Mouse (Mus musculus): ENCODE results near the gene Nhsl1. TPM values are rescaled to one million over a fixed set of nuclear protein-coding genes. Genes with fewer than 3 reads are reported as not detected.

Nhsl1 gene
- polyA plus RNA-seq, 1 experiment from 2014 or later, result 11.6 TPM

DNA sequence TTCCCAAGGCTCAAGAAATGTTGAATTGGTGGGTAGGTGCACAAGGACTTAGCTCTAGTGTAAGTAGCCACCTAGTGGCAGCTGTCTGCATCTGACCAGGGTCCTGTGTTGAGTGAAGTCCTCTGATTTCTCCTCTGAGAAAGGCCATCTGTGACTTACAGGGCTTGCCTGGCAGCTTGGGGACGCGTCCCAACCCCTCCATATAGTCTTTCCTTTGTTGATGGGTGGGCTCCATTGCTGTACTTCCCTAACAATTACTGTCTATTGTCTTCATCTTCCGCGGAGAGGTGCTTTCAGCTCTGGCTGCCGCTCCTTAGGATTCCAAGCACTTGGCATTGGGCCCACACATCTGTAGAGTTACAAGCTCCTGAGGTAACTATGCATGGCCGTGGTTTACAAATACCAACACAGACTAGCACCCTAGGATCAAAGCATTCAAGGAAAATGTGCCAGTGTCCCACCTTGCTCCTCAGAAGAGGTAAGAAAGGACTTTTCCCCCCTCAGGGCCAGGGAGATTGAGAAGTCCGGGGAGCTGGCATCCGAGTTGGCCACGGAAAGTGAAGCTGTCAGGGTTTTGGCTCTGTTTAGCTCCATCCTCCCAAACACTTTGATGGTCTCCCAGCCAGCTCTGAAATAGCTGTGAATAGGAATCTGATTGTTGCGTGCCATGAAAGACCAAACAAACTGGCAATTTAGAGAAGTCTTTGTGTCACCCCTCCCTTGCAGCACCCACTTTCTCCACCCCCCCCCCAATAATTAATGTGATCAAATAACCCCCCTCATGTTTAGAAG is 70.2 kb downstream of the Nhsl1 start:
- WGBS, result 58% methylated on average over 10 of the region's 10 CpGs
- DNase-seq (ENCODE audit: extremely low spot score, low spot score), result no peak
- peaks cover 28% of the 10 kb centered on the region for H3K4me1 ChIP-seq
- no peaks in the 10 kb centered on the region for H3K9me3 ChIP-seq
- no peak overlapping the region for H3K4me3 ChIP-seq
- no peaks in the 10 kb centered on the region for H3K27me3 ChIP-seq (ENCODE audit: poor library complexity, severe bottlenecking)
- no peaks in the 10 kb centered on the region for H3K36me3 ChIP-seq (replicated peaks)
- H3K27ac ChIP-seq, result 0 out of 2 replicates have a peak overlapping the region, but pooled peaks have one; percentile 11

DNA sequence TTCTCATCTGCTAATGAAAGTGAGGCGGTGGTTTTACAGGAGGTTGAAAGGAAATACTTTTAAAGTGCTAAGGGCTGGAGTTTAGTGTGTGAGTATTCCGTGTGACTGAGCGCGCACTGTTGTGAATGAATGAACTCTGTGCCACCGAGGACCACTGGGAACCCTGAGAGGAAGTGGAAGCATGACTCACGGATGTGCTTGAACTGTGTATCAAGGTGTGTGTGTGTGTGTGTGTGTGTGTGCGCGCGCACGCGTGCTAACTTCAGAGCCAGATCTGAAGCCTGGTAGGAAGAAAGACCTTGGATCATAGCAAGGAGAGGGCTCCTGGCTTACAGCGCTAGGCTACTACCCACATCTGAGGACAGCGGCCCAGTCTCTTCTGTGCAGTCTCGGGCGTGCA is 71.2 kb downstream of the Nhsl1 start:
- WGBS, result 89% methylated on average over 15 of the region's 15 CpGs
- no peaks in the 10 kb centered on the region for H3K9me3 ChIP-seq
- DNase-seq (ENCODE audit: extremely low spot score, low spot score), result no peak
- H3K27ac ChIP-seq, result no peak overlapping the region
- no peaks in the 10 kb centered on the region for H3K27me3 ChIP-seq (ENCODE audit: poor library complexity, severe bottlenecking)
- no peaks in the 10 kb centered on the region for H3K36me3 ChIP-seq (replicated peaks)
- no peak overlapping the region for H3K4me3 ChIP-seq
- peaks cover 34% of the 10 kb centered on the region for H3K4me1 ChIP-seq

DNA sequence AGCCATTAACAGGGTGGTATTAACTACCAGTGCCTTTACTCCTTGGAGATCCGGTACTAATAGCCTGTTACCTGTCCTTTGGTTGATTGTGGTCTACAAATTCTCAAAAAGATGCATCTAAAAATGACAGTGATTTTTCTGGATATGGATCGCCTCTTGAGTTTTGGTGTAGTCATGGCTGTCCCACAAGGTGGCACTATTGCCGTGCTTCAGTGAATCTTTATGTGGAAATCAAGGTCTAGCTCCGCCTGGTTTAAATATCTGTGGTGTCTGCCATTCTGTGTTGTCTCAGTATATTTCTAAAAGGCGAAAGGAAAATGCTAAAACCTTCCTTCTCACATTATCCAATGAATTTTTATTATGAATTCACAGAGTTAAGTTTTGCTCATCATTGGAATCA is 72.8 kb downstream of the Nhsl1 start:
- DNase-seq (ENCODE audit: extremely low spot score, low spot score), result no peak
- Histone ChIP-seq H3K4me3 (no peak overlapping the region), H3K36me3 (replicated peaks) (no peaks in the 10 kb centered on the region), H3K4me1 (peaks cover 29% of the 10 kb centered on the region), H3K27ac (no peak overlapping the region), H3K9me3 (no peaks in the 10 kb centered on the region), H3K27me3 (ENCODE audit: poor library complexity, severe bottlenecking) (no peaks in the 10 kb centered on the region)
- WGBS, result 53% methylated on average over 5 of the region's 5 CpGs

DNA sequence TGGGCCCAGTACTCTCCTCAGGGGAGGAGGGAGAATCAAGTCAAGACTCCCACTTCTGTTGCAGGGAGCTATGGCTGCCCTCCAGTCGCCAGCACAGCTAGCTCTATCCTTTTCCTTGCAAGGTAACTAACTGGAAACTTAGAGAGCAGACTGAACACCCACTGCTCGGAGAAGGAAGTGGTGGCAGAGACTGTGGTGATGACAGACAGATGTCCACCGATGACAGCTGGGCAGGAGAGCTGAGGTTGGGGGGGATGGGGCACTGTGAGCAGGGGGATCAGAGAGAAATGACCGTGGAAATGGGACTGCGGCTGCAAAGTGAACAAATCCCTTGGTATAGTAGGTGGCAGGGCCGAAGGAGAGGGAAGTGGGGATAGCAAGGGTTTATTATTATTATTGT is 73.5 kb downstream of the Nhsl1 start:
- no peak for DNase-seq (ENCODE audit: extremely low spot score, low spot score)
- Histone ChIP-seq H3K9me3 (no peaks in the 10 kb centered on the region), H3K27me3 (ENCODE audit: poor library complexity, severe bottlenecking) (no peaks in the 10 kb centered on the region), H3K4me1 (peaks cover 23% of the 10 kb centered on the region), H3K4me3 (no peak overlapping the region), H3K36me3 (replicated peaks) (no peaks in the 10 kb centered on the region), H3K27ac (no peak overlapping the region)
- WGBS, result 90% methylated on average over 6 of the region's 6 CpGs

DNA sequence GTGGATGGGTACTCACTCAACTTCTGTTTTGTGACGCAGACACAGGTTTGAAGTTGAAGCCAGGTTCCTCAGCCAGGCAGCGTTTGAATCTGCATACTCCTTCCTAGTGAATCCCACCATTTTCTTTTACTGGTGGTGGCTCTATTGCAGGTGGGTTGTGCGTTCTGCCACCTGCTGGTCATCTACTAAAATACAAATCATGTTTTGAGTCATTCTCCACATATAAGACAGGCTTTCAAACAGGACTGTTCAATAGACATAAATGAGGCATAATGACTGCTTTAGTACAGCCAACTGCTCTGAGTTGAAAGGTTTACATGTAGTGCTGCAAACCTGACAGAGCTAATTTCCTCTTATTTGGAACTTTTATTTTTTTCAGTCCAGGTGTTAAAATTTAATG is 75.0 kb downstream of the Nhsl1 start:
- Histone ChIP-seq H3K36me3 (replicated peaks) (no peaks in the 10 kb centered on the region), H3K4me1 (peaks cover 21% of the 10 kb centered on the region), H3K9me3 (no peaks in the 10 kb centered on the region), H3K27ac (no peak overlapping the region), H3K27me3 (ENCODE audit: poor library complexity, severe bottlenecking) (no peaks in the 10 kb centered on the region), H3K4me3 (no peak overlapping the region)
- 50% methylated on average over 3 of the region's 3 CpGs for WGBS
- no peak for DNase-seq (ENCODE audit: extremely low spot score, low spot score)

DNA sequence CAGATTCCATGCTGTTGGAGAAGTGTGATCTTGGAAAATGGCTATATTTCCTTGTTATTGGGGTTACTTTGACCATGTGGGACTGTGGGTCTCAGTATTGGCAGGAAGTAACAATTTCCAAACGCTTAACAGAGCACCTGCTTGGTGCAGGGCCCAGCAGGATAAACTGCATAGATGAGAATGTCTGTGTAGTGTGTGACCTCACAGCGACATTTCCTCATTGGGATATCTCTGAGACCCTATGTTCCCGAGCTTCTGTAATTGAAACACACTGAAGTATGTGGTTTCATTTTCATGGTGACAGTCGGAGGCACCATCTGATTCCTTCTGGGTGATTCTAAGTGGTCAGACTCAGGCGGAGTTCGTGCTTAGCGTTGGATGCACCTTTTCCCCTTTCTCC is 75.5 kb downstream of the Nhsl1 start:
- Histone ChIP-seq H3K4me3 (no peak overlapping the region), H3K27me3 (ENCODE audit: poor library complexity, severe bottlenecking) (no peaks in the 10 kb centered on the region), H3K4me1 (peaks cover 16% of the 10 kb centered on the region), H3K27ac (no peak overlapping the region), H3K36me3 (replicated peaks) (no peaks in the 10 kb centered on the region), H3K9me3 (no peaks in the 10 kb centered on the region)
- DNase-seq (ENCODE audit: extremely low spot score, low spot score), result no peak
- 88% methylated on average over 7 of the region's 7 CpGs for WGBS

DNA sequence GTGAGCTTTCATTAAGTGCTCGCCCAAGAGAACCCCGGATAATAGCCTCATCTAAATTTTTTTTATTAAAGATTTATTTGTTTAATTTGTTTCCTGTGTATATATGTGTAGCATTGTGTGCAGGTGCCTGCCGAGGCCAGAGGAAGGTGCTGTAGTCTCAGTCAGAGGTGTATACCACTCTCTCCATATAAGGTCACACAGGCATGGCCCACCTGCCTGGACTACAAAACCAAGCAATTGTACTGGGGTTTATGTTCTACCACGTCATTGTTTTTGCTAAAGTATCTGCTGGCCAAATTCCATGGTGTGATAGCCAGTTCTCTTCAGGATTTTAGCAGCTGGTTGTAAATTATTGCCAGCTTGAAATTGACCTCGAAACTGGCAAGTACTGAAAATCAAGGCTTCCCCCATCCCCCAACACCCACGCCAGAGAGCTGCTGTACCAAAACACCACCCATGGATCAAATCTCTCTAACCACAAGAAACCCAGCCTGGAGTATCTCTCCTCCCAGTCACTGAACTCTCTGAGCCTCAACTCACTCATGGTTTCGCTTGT is 81.4 kb downstream of the Nhsl1 start:
- no peaks in the 10 kb centered on the region for H3K9me3 ChIP-seq
- H3K4me3 ChIP-seq, result no peak overlapping the region
- DNase-seq (ENCODE audit: extremely low spot score, low spot score), result no peak
- peaks cover 21% of the 10 kb centered on the region for H3K4me1 ChIP-seq
- no peaks in the 10 kb centered on the region for H3K36me3 ChIP-seq (replicated peaks)
- no peak overlapping the region for H3K27ac ChIP-seq
- H3K27me3 ChIP-seq (ENCODE audit: poor library complexity, severe bottlenecking), result no peaks in the 10 kb centered on the region
- 85% methylated on average over 7 of the region's 7 CpGs for WGBS

DNA sequence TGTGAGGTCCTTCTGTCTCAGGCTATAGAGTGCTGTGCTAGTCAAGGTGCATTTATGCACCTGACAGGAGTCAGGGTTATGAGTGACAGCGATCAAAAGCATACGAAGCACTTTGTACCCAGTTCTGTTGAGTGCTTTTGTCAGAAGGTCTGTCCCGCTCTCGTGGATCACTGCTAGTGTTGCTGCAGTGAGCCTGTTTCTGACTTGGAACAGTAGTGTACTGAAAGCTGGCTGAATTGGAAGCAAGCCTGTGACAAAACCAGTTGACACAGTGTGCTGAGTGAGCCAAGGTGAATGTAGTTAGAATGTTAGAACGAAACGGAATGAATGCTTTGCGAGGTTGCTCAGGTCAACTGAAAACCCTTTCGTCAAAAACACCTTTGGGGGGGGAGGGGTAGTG is 82.2 kb downstream of the Nhsl1 start:
- Histone ChIP-seq H3K27ac (no peak overlapping the region), H3K4me3 (no peak overlapping the region), H3K27me3 (ENCODE audit: poor library complexity, severe bottlenecking) (peaks cover 1% of the 10 kb centered on the region; the same call in 1 of the 2 replicates), H3K9me3 (no peaks in the 10 kb centered on the region), H3K4me1 (peaks cover 22% of the 10 kb centered on the region), H3K36me3 (replicated peaks) (no peaks in the 10 kb centered on the region)
- DNase-seq (ENCODE audit: extremely low spot score, low spot score), result no peak
- 90% methylated on average over 8 of the region's 8 CpGs for WGBS

DNA sequence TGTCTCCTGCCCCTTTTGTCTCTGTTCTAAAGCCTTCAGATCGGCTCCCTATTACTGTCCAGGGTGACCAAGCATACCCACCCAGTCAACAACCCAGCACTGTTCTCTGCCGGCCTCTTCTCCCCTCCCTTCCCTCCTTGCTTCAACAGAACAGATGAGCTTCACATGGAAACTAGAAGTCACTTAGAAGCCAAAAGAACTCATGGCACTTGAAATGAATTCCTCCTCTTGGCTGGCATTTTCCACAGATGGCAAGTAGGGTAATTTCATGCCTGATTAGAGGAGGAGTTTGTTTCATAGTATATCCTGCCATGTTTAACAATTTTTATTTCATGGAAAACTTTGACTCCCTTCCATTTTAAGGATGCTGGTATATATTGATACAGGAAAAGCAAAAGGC is 85.2 kb downstream of the Nhsl1 start:
- no peak overlapping the region for H3K4me3 ChIP-seq
- 44% methylated on average over 2 of the region's 2 CpGs for WGBS
- H3K27ac ChIP-seq, result no peak overlapping the region
- no peaks in the 10 kb centered on the region for H3K9me3 ChIP-seq
- DNase-seq (ENCODE audit: extremely low spot score, low spot score), result no peak
- no peaks in the 10 kb centered on the region for H3K36me3 ChIP-seq (replicated peaks)
- peaks cover 44% of the 10 kb centered on the region for H3K4me1 ChIP-seq
- H3K27me3 ChIP-seq (ENCODE audit: poor library complexity, severe bottlenecking), result peaks cover 12% of the 10 kb centered on the region

DNA sequence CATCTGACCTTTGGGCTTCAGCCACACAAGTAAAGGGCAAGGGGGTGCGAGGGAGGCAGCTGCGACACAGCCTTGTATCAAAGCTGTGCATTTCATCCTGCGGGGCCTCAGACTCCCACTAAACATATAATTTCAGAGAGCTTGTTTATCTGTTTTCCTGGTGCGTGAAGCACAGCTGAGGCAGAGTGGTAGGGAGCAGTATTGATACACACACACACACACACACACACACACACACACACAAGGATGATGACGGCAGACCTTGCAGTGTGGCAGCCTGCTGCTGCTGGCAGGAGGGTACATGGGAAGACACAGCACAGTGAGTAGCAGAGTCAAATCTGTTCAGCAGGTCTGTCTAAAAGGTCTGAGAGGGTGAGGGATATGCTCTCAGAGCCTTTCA is 85.9 kb downstream of the Nhsl1 start:
- H3K27ac ChIP-seq, result no peak overlapping the region
- no peaks in the 10 kb centered on the region for H3K9me3 ChIP-seq
- no peaks in the 10 kb centered on the region for H3K36me3 ChIP-seq (replicated peaks)
- peaks cover 12% of the 10 kb centered on the region for H3K27me3 ChIP-seq (ENCODE audit: poor library complexity, severe bottlenecking)
- DNase-seq (ENCODE audit: extremely low spot score, low spot score), result no peak
- H3K4me3 ChIP-seq, result no peak overlapping the region
- peaks cover 51% of the 10 kb centered on the region for H3K4me1 ChIP-seq
- 54% methylated on average over 5 of the region's 5 CpGs for WGBS

DNA sequence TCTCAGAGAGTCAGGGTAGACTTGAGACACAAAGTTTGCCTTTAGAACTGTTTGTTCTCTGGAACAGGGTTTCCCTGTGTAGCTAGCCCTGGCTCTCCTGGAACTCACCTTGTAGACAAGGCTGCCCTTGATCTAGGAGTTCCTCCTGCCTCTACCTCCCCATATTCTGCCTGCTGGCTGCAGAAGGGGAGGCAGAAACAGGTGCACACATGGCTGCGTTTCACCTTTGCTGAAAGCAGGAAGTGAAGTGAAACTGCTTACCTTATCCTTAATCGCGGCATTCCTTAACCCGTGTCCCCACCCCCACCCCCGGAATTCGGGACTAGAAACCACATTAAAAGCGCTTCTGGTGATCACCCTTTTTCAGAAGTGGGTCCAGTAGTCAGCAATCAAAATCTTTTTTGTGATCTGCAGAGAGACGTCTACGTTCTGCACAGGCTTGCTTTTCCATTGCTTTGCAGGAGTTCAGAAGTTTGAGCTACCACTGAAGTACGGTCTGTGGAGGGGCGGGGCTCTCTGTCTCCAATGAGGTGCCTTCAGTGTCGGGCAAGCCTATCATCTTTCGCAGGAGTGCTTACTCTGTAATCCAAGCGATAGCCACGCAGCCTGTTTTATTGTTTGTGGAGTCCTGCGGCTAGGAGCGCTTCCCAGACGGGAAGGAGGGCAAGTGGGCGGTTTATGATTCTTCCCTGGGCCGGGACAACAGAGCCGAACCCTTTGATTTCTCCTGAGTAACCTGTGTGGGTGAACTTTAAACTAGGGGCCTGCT is 88.5 kb downstream of the Nhsl1 start:
- H3K36me3 ChIP-seq (replicated peaks), result no peaks in the 10 kb centered on the region
- peaks cover 12% of the 10 kb centered on the region for H3K27me3 ChIP-seq (ENCODE audit: poor library complexity, severe bottlenecking)
- peak overlapping the region; percentile 92 for H3K27ac ChIP-seq
- peaks cover 70% of the 10 kb centered on the region for H3K4me1 ChIP-seq
- H3K9me3 ChIP-seq, result no peaks in the 10 kb centered on the region
- H3K4me3 ChIP-seq, result peak overlapping the region; percentile 65
- under 1% methylated on average over 21 of the region's 21 CpGs for WGBS
- DNase-seq (ENCODE audit: extremely low spot score, low spot score), result peak; percentile 85

DNA sequence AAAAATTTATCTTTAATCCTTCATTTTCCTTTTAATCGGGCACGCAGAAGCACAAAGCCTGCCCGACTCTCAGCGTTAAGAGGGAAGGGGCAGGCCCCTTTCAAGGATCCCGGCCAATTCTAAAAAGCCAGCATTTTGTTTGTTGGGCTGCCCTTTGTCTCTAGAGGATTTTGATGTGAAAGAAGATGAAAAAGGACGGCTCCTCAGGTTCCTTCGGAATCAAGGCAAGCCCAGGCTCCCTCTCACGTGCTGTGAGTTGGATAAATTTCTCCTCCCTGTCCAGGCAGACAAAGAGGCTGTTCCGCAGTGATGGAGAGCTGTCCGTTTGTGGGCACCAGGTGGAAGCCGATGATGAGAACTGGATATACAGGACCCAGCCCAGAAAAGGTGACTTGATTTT is 89.3 kb downstream of the Nhsl1 start:
- DNase-seq (ENCODE audit: extremely low spot score, low spot score), result no peak
- WGBS, result 6% methylated on average over 11 of the region's 11 CpGs
- Histone ChIP-seq H3K9me3 (no peaks in the 10 kb centered on the region), H3K27ac (peak overlapping the region; percentile 92), H3K4me3 (peak overlapping the region; percentile 65), H3K36me3 (replicated peaks) (no peaks in the 10 kb centered on the region), H3K4me1 (peaks cover 74% of the 10 kb centered on the region), H3K27me3 (ENCODE audit: poor library complexity, severe bottlenecking) (peaks cover 12% of the 10 kb centered on the region)

DNA sequence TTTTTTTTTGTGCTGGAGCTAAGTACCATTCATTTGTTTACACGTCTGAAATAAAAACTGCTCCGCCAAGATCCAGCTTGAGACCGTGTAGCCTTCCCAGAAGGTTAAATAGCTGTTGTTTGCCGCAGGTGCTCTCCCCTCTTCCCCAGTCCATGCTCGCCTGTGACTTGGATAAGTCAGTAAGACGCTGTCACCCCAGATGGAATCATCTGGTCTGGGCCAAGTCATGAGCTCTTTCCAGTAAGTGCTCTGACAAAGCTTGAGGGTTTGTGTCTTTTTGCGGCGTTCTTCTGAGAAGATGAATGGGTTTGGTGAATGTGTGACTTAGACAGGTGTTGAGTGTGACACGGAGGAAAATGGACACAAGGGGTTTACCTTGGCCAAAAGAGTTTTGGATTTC is 89.8 kb downstream of the Nhsl1 start:
- H3K4me1 ChIP-seq, result peaks cover 73% of the 10 kb centered on the region
- DNase-seq (ENCODE audit: extremely low spot score, low spot score), result no peak
- H3K27me3 ChIP-seq (ENCODE audit: poor library complexity, severe bottlenecking), result peaks cover 12% of the 10 kb centered on the region
- no peaks in the 10 kb centered on the region for H3K36me3 ChIP-seq (replicated peaks)
- H3K27ac ChIP-seq, result peak overlapping the region; percentile 92
- 25% methylated on average over 9 of the region's 9 CpGs for WGBS
- H3K4me3 ChIP-seq, result peak overlapping the region; percentile 65
- no peaks in the 10 kb centered on the region for H3K9me3 ChIP-seq

Measured in forebrain, embryonic 10.5 days (tissue).